Mouse (Mus musculus) hindbrain, embryonic 11.5 days (tissue): ENCODE data around the gene Iqch. TPM values are rescaled to one million over a fixed set of nuclear protein-coding genes. Genes with fewer than 3 reads are reported as not detected.

ENCODE experiments used
- ATAC-seq: fragments of 200-750 bp; cut with Nextera tagmentation; 2 replicates; pipeline ENCODE4 v1.8.0; 2017; ENCODE audit warnings: mild to moderate bottlenecking, moderate TSS enrichment, moderate library complexity; ENCODE audit not compliant: low FRiP score
- DNase-seq: peaks from one replicate; pipeline ENCODE4 v3.0.0-alpha.2; 2015; ENCODE audit warnings: low spot score
- H3K27ac ChIP-seq: fragments of 300-500 bp; sonication (generic); 2 replicates; pipeline ENCODE4 v1.5.1; 2014; ENCODE audit warnings: mild to moderate bottlenecking, low read depth, low read length
- H3K27me3 ChIP-seq: fragments of 300-500 bp; sonication (generic); 2 replicates; pipeline ENCODE4 v1.6.1; 2014; ENCODE audit warnings: mild to moderate bottlenecking, low read length, moderate library complexity, mixed read lengths; ENCODE audit not compliant: control insufficient read depth, insufficient read depth
- H3K36me3 ChIP-seq: fragments of 300-500 bp; sonication (generic); 2 replicates; pipeline ENCODE4 v1.6.1; 2014; ENCODE audit warnings: mild to moderate bottlenecking, low read length, moderate library complexity, mixed read lengths; ENCODE audit not compliant: control insufficient read depth, insufficient read depth
- H3K4me1 ChIP-seq: fragments of 300-500 bp; sonication (generic); replicated peaks from 2 replicates; pipeline ENCODE4 v1.6.1; 2014; ENCODE audit warnings: low read length, mixed read lengths; ENCODE audit not compliant: control insufficient read depth, insufficient read depth
- H3K4me2 ChIP-seq: fragments of 300-500 bp; sonication (generic); replicated peaks from 2 replicates; pipeline ENCODE4 v1.6.1; 2014; ENCODE audit warnings: mild to moderate bottlenecking, low read depth, low read length
- H3K4me3 ChIP-seq: fragments of 300-500 bp; sonication (generic); 2 replicates; pipeline ENCODE4 v1.5.1; 2014; ENCODE audit warnings: low read depth, low read length
- H3K9ac ChIP-seq: fragments of 300-500 bp; sonication (generic); 2 replicates; pipeline ENCODE4 v1.6.1; 2014; ENCODE audit warnings: low read depth, low read length
- H3K9me3 ChIP-seq: fragments of 300-500 bp; sonication (generic); 2 replicates; pipeline ENCODE4 v1.6.1; 2016; ENCODE audit warnings: low read length; ENCODE audit not compliant: control insufficient read depth
- WGBS: fragments of 180-500 bp; shearing (Covaris S2); extraction: QIAGEN DNeasy Blood & Tissue Kit; methylation state at CpG from one replicate; pipeline ENCODE4 v1.1.7; 2014; 5-methylcytosine and 5-hydroxymethylcytosine counted together
- polyA plus RNA-seq: library from polyadenylated mRNA; unstranded; fragments of >200 nt; fragmentation: Nextera tagmentation; extraction: Ambion mirVana; gene quantifications from 2 replicates; pipeline ENCODE4 v1.2.1, GENCODE M21; 2014

The Iqch gene
- polyA plus RNA-seq, 1 experiment from 2014 or later, result 0.32 TPM

DNA sequence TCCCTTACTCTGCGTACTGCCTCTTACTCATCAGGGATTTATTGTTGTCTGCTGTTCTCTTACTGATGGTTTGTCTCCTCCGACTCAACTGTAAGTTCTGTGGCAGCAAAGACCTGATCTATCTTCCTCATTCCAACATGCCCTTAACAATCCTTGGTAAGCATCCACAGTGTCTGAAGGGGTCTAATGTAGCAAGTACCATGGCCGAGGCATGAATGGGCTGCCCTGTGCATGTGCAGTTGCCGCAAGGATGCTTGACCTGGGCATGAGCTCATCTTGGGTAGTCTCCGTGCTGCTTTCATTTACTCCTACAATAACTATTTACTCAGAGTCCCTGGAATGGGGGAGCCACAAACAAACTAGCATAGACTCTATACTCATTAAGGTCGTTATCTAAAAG lies 17.0 kb downstream of the Iqch start:
- 89% methylated on average over 6 of the region's 6 CpGs for WGBS
- H3K27me3 ChIP-seq, result no peaks in the 10 kb centered on the region
- no peaks in the 10 kb centered on the region for H3K9me3 ChIP-seq
- no peaks in the 10 kb centered on the region for H3K4me1 ChIP-seq
- no peak overlapping the region for H3K4me3 ChIP-seq
- H3K36me3 ChIP-seq, result no peaks in the 10 kb centered on the region
- no peak overlapping the region for H3K9ac ChIP-seq
- DNase-seq (no peak), ATAC-seq (no peak)
- no peak overlapping the region for H3K27ac ChIP-seq
- no peak overlapping the region for H3K4me2 ChIP-seq

DNA sequence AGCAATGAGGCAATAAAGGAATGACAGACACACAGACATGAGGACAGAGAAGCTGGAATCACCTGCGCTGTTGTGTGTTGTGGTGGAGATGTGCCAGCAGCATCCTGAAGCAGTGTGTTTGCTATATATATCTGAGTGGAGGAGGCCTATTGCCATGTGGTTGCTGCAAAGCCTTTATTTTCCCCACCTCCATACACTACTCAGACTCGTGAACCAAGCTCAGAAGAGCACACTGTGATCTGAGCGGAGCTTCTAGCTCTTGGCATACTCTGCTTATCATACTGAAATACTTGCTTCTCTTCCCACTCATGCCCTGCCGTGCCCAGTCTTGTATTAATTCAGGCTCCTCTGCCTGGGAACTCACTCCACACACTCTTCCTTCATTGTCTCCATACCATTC lies 20.5 kb downstream of the Iqch start:
- ATAC-seq (no peak), DNase-seq (no peak)
- Histone ChIP-seq H3K27me3 (no peaks in the 10 kb centered on the region), H3K4me1 (no peaks in the 10 kb centered on the region), H3K4me2 (no peak overlapping the region), H3K36me3 (no peaks in the 10 kb centered on the region), H3K9me3 (no peaks in the 10 kb centered on the region), H3K4me3 (no peak overlapping the region), H3K27ac (no peak overlapping the region), H3K9ac (no peak overlapping the region)
- WGBS, result 88% methylated on average over 4 of the region's 4 CpGs

DNA sequence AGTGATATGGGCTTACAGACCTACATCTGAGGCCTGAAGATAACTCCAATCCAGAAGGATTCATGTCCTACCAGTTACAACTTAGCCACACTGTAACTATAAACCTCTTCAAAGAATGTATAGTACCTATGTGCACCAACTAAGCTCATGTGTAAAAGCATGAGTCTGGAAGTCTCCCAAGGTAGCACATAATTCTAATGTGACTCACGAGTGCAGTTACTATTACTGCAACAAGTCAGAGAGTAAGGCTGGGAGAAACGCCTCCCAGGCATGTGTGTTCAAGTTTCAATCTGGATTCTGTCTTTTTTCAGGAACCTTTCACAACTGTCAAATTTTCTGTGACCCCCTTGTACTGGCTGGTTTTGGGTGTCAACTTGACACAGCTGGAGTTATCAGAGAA lies 22.2 kb downstream of the Iqch start:
- ATAC-seq (no peak), DNase-seq (no peak)
- Histone ChIP-seq H3K27me3 (no peaks in the 10 kb centered on the region), H3K4me3 (no peak overlapping the region), H3K4me1 (no peaks in the 10 kb centered on the region), H3K27ac (no peak overlapping the region), H3K36me3 (no peaks in the 10 kb centered on the region), H3K9me3 (no peaks in the 10 kb centered on the region), H3K4me2 (no peak overlapping the region), H3K9ac (no peak overlapping the region)
- 71% methylated on average over 2 of the region's 2 CpGs for WGBS

DNA sequence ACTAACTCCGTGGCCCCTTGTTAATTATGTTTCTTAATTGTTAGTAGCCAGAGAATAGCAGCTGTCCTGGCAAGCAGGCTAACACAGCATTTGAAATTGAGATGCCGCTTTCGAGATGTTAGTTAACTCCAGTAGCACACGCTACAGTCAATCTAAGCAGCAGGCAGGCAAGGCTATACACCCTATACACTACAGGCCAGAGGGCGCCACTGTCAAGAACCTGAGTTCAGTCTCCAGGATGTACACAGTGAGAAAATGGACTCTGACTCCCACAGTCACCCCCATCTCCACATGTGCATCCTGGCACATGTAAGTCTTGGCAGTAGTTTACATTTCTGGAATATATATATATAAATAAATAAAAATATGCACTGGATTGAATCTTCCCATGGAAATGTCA lies 22.6 kb downstream of the Iqch start:
- Histone ChIP-seq H3K27ac (no peak overlapping the region), H3K36me3 (no peaks in the 10 kb centered on the region), H3K27me3 (no peaks in the 10 kb centered on the region), H3K4me2 (no peak overlapping the region), H3K9ac (no peak overlapping the region), H3K9me3 (no peaks in the 10 kb centered on the region), H3K4me1 (no peaks in the 10 kb centered on the region), H3K4me3 (no peak overlapping the region)
- 84% methylated on average over 5 of the region's 5 CpGs for WGBS
- DNase-seq (no peak), ATAC-seq (no peak)

DNA sequence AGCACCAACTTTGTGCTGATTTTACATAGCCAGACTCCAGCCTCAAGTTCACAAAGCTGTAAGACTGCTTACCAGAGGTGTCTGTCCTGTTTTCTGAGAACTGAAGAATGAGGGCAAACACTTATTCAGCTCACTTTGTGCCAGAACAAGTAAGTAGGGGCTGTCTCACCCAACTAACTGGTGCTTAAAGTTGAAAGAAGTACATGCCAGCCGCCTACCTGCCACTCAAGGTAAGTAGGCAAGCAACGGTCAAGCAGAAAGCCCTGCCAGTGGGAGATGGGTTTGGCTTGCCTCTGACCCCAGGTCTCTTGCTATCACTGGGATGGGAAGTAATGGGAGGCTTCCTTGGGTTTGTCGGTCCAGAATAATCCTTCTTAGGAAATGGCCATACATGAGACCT lies 24.8 kb downstream of the Iqch start:
- no peak for ATAC-seq
- no peak overlapping the region for H3K9ac ChIP-seq
- no peak overlapping the region for H3K27ac ChIP-seq
- WGBS, result 93% methylated on average over 3 of the region's 3 CpGs
- H3K36me3 ChIP-seq, result no peaks in the 10 kb centered on the region
- H3K27me3 ChIP-seq, result no peaks in the 10 kb centered on the region
- no peaks in the 10 kb centered on the region for H3K9me3 ChIP-seq
- DNase-seq, result no peak
- no peak overlapping the region for H3K4me3 ChIP-seq
- no peaks in the 10 kb centered on the region for H3K4me1 ChIP-seq
- H3K4me2 ChIP-seq, result no peak overlapping the region

DNA sequence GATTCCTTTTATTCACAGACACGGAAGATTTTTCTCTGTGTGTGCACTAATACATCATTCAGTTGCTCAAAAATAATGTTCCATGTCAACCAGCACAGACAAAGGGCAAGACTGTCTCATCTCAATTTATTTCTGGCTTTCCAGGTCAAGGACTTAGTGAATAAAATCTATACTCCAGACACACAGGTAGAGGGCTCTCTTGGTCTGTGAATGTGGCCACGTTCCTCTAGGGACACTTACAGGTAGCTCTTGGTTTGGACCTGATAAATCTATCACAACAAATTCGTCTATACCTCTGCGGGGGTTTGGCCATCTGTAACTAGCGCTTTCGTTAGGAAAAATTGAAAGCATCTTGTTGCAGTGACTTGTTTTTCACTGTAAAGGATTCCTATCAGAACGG lies 29.4 kb downstream of the Iqch start:
- 78% methylated on average over 7 of the region's 7 CpGs for WGBS
- Histone ChIP-seq H3K4me1 (peaks cover 8% of the 10 kb centered on the region; the same call in 1 of the 2 replicates), H3K4me3 (no peak overlapping the region), H3K4me2 (no peak overlapping the region), H3K9ac (no peak overlapping the region), H3K9me3 (no peaks in the 10 kb centered on the region), H3K36me3 (no peaks in the 10 kb centered on the region), H3K27me3 (no peaks in the 10 kb centered on the region), H3K27ac (no peak overlapping the region)
- DNase-seq (no peak), ATAC-seq (no peak)

DNA sequence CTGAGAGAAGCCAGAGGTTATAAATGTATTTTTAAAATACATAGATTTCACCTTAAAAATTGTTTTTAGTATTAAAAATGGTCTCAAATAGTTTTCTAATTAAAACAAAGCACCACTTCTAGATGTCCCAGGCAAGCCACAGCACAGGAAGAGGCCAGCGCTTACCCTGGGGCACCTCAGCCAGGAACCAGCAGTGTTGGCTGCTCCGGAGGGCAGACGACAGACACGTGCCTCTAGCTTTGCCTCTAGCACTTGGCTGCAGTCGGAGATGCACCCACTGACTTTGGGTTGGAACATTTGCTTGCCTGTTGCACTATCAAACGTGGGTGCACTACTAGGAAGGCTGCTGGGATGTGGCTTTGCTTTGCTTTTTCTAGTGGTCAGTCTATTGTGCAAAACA lies 30.4 kb downstream of the Iqch start:
- Histone ChIP-seq H3K4me1 (peaks cover 8% of the 10 kb centered on the region; the same call in 1 of the 2 replicates), H3K27ac (no peak overlapping the region), H3K36me3 (no peaks in the 10 kb centered on the region), H3K9me3 (no peaks in the 10 kb centered on the region), H3K4me2 (no peak overlapping the region), H3K27me3 (no peaks in the 10 kb centered on the region), H3K9ac (no peak overlapping the region), H3K4me3 (no peak overlapping the region)
- DNase-seq (no peak), ATAC-seq (no peak)
- 43% methylated on average over 6 of the region's 6 CpGs for WGBS

DNA sequence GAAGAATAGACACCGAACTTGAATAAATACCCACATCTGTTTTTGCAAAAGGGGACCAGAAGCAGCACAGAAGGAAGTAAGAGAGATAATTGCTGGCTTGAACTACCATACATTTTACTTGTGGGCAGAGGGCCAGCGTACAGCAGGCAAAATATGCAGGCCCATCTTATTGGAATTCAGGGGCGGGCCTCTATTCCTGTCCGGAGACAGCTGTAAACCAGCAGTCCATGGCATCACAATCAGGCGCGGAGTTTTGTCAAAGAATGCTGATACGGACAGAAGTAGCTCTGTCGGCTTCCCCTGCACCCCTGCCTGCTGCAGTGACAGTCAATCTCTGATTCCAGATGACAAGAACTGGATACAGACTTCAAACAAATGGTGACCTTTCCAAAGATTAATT lies 33.5 kb downstream of the Iqch start:
- ATAC-seq (no peak), DNase-seq (peak; percentile 37)
- Histone ChIP-seq H3K27ac (no peak overlapping the region), H3K9me3 (no peaks in the 10 kb centered on the region), H3K4me2 (no peak overlapping the region), H3K36me3 (no peaks in the 10 kb centered on the region), H3K4me3 (no peak overlapping the region), H3K4me1 (peaks cover 8% of the 10 kb centered on the region; the same call in 1 of the 2 replicates), H3K27me3 (no peaks in the 10 kb centered on the region), H3K9ac (no peak overlapping the region)
- 29% methylated on average over 8 of the region's 8 CpGs for WGBS

DNA sequence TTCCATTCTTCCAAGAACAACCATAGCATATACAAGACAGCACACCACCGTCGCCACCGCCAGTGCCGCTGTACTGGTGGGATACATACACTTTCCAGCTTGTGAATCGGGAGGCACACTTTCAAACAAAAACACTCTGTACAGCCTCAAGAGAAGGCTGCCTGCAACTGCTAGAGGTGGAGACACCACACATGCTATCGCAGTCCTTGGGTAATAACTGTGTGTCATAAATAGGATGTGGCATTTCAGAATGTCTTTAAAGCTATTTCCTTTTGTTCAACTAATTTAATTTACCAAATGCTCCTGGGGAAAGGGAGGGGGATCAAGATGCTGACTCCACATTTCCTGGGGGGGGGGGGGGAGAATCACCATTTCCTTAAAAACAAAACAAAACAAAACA lies 34.0 kb downstream of the Iqch start:
- WGBS, result 83% methylated on average over 6 of the region's 6 CpGs
- Histone ChIP-seq H3K4me2 (no peak overlapping the region), H3K27me3 (no peaks in the 10 kb centered on the region), H3K4me1 (peaks cover 8% of the 10 kb centered on the region; the same call in 1 of the 2 replicates), H3K4me3 (no peak overlapping the region), H3K9me3 (no peaks in the 10 kb centered on the region), H3K9ac (no peak overlapping the region), H3K27ac (no peak overlapping the region), H3K36me3 (no peaks in the 10 kb centered on the region)
- ATAC-seq (no peak), DNase-seq (no peak)
